Mouse (Mus musculus): Measurements from ENCODE around the gene Mia3. TPM values are rescaled to one million over a fixed set of nuclear protein-coding genes. Genes with fewer than 3 reads are reported as not detected.

Mia3 gene
- polyA plus RNA-seq, 1 experiment from 2014 or later, result 67.3 TPM

DNA sequence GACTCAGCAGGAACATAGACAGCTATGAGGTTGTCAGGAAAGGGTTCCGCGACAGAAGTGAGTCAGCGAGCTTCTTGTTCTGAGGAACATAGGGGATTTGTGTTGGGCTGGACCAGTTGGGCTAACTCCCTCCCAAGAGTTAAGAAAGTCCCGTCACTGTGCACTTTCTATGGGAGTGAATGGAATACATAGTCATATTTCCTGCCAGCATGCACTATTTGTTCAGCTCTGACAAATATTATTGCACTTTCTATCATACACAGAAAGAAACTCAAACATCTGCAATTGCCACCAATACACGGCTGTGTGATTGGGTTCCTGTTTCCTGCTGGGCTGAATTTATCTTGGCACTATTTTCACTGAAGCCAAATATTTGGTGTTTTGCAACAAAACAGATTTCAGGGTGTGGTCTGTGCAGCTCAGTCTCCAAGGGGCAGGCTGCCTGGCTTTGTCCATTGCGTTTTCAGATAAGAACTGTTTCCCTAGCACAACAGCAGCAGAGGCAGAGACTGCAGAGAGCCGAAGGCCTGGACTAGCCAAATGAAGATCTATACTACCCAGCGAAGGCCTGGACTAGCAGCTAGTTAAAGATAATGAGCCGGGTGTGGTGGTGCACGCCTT is 9.1 kb upstream of the Mia3 start:
- H3K4me3 ChIP-seq (ENCODE audit: low read length), result no peak overlapping the region
- no peak overlapping the region for H3K27ac ChIP-seq (ENCODE audit: low read length)
- WGBS, result 78% methylated on average over 10 of the region's 10 CpGs
- 0 out of 2 replicates have a peak, but pooled peaks have one; percentile 13 for ATAC-seq
- no peaks in the 10 kb centered on the region for H3K27me3 ChIP-seq (replicated peaks; ENCODE audit: control insufficient read depth, insufficient read depth, low read length)
- no peak overlapping the region for H3K9ac ChIP-seq (ENCODE audit: low read depth, low read length)
- H3K9me3 ChIP-seq (ENCODE audit: control insufficient read depth, low read length), result 0 out of 2 replicates have a peak, but pooled peaks cover 4% of the 10 kb centered on the region
- H3K36me3 ChIP-seq (ENCODE audit: control insufficient read depth, insufficient read depth, low read length), result no peaks in the 10 kb centered on the region
- no peak overlapping the region for H3K4me2 ChIP-seq (ENCODE audit: low read depth, low read length)
- H3K4me1 ChIP-seq (ENCODE audit: control insufficient read depth, insufficient read depth, low read length), result no peaks in the 10 kb centered on the region

DNA sequence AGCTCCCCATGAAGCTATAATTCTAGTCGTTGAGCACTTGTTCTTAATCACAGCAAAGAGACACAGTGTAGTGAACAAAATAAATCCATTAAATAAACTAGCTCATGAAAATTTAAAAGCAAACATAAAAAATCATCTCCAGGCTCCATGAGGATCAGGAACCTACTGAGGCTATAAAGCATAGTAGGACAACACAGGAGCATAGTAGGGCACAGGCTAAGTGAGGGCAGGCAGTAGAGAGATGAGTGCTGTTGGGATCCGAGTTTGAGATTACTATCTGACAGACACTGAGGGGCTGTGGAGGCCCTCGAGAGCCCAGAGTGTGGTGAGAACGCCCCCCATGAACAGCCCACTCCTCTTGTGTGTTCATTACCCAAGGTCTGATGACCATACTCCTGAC is 7.7 kb upstream of the Mia3 start:
- no peak overlapping the region for H3K4me3 ChIP-seq (ENCODE audit: low read length)
- ATAC-seq, result no peak
- no peaks in the 10 kb centered on the region for H3K36me3 ChIP-seq (ENCODE audit: control insufficient read depth, insufficient read depth, low read length)
- 0 out of 2 replicates have a peak, but pooled peaks cover 4% of the 10 kb centered on the region for H3K9me3 ChIP-seq (ENCODE audit: control insufficient read depth, low read length)
- H3K4me2 ChIP-seq (ENCODE audit: low read depth, low read length), result no peak overlapping the region
- H3K27ac ChIP-seq (ENCODE audit: low read length), result no peak overlapping the region
- H3K27me3 ChIP-seq (replicated peaks; ENCODE audit: control insufficient read depth, insufficient read depth, low read length), result no peaks in the 10 kb centered on the region
- H3K4me1 ChIP-seq (ENCODE audit: control insufficient read depth, insufficient read depth, low read length), result no peaks in the 10 kb centered on the region
- WGBS, result 76% methylated on average over 4 of the region's 4 CpGs
- H3K9ac ChIP-seq (ENCODE audit: low read depth, low read length), result no peak overlapping the region

DNA sequence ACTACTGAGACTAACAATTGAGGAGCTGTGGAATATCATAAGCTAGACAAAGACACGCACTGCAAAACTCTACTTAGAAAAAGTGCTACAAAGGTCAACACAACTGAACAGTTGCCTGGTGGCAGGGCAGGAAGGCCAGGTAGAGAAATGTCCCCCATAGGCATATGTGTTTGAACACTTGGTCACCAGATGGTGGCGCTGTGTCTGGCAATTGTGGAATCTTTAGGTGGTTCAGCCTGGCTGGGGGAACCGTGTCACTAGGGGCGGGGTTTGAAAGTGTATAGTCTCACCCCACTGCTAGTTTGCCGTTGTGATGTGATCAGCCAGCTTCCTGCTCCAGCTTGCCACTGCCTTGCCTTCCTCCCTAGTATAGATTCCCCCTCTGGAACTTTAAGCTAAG is 5.4 kb upstream of the Mia3 start:
- no peaks in the 10 kb centered on the region for H3K27me3 ChIP-seq (replicated peaks; ENCODE audit: control insufficient read depth, insufficient read depth, low read length)
- H3K4me3 ChIP-seq (ENCODE audit: low read length), result no peak overlapping the region
- no peak overlapping the region for H3K4me2 ChIP-seq (ENCODE audit: low read depth, low read length)
- no peak overlapping the region for H3K27ac ChIP-seq (ENCODE audit: low read length)
- whole genome bisulfite sequencing, result 81% methylated on average over 5 of the region's 5 CpGs
- ATAC-seq, result no peak
- H3K9me3 ChIP-seq (ENCODE audit: control insufficient read depth, low read length), result 0 out of 2 replicates have a peak, but pooled peaks cover 4% of the 10 kb centered on the region
- no peaks in the 10 kb centered on the region for H3K36me3 ChIP-seq (ENCODE audit: control insufficient read depth, insufficient read depth, low read length)
- H3K9ac ChIP-seq (ENCODE audit: low read depth, low read length), result no peak overlapping the region
- H3K4me1 ChIP-seq (ENCODE audit: control insufficient read depth, insufficient read depth, low read length), result peaks cover 6% of the 10 kb centered on the region; the same call in 1 of the 2 replicates

DNA sequence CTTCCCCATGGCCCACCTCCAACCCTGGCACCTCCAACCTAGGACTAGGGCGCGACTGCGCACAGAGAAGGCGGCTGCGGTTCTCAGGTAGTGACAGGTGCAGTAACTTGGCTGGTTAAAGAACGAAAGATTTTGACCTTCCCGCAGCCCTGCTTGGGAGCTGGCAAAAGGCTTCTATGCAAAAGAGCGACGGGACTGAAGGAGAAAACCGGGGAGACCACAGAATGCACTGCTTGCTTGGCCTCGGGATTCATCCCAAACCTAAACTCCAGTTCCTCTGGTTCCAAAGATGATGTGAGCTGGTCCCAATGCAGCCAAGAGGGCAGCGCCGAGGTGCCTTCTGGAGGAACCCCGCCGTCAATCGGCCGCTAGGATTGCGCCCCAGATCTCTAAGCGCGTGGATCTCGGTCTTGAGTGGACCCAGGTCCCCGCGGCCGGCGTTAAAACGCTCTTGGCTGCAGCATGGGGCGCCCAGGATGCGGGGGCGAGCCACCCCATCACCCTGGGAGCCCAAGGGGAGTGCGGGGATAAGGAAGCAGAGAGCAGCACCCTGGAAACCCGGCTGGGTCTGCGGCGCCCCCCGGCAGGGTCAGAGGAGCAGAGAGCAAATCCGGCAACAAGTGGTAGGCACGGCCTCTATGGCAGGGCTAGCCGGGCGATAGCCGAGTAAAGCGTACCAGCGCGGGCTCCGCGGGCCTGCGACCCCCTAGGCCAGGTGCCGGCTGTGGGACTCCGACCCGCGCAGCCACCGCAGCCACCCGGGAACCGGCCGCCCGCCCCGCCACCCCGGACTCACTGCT is 552 bp downstream of the Mia3 start:
- H3K4me1 ChIP-seq (ENCODE audit: control insufficient read depth, insufficient read depth, low read length), result peaks cover 19% of the 10 kb centered on the region
- H3K27ac ChIP-seq (ENCODE audit: low read length), result peak overlapping the region; percentile 68
- no peaks in the 10 kb centered on the region for H3K27me3 ChIP-seq (replicated peaks; ENCODE audit: control insufficient read depth, insufficient read depth, low read length)
- H3K4me2 ChIP-seq (ENCODE audit: low read depth, low read length), result peak overlapping the region; percentile 79
- no peaks in the 10 kb centered on the region for H3K9me3 ChIP-seq (ENCODE audit: control insufficient read depth, low read length)
- peak overlapping the region; percentile 88 for H3K9ac ChIP-seq (ENCODE audit: low read depth, low read length)
- peaks cover 3% of the 10 kb centered on the region; the same call in 1 of the 2 replicates for H3K36me3 ChIP-seq (ENCODE audit: control insufficient read depth, insufficient read depth, low read length)
- ATAC-seq, result peak; percentile 72
- WGBS, result 1% methylated on average over 56 of the region's 56 CpGs
- peak overlapping the region; percentile 80 for H3K4me3 ChIP-seq (ENCODE audit: low read length)

DNA sequence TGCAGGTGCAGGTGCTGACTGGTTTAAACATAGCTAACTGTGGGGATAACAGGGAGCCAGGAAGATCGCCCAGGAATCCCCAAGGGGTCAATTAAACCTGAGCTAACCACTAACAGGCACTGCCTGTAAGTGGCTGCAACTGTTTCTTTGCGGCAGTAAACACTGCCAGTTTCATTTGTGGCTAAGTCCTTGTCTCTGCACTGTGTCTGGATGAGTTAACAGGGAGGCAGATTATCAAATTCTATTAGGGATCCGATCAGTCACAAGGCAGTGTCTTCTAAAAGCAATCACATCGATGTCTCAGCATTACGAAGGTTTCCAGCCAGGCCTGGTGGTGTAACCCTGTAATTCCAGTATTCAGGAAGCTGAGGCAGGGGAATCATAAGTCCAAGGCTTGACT is 3.0 kb downstream of the Mia3 start:
- H3K4me2 ChIP-seq (ENCODE audit: low read depth, low read length), result no peak overlapping the region
- 88% methylated on average over 5 of the region's 5 CpGs for WGBS
- ATAC-seq, result no peak
- no peak overlapping the region for H3K9ac ChIP-seq (ENCODE audit: low read depth, low read length)
- peaks cover 5% of the 10 kb centered on the region for H3K36me3 ChIP-seq (ENCODE audit: control insufficient read depth, insufficient read depth, low read length)
- H3K4me3 ChIP-seq (ENCODE audit: low read length), result no peak overlapping the region
- H3K9me3 ChIP-seq (ENCODE audit: control insufficient read depth, low read length), result no peaks in the 10 kb centered on the region
- H3K4me1 ChIP-seq (ENCODE audit: control insufficient read depth, insufficient read depth, low read length), result peaks cover 22% of the 10 kb centered on the region
- no peak overlapping the region for H3K27ac ChIP-seq (ENCODE audit: low read length)
- no peaks in the 10 kb centered on the region for H3K27me3 ChIP-seq (replicated peaks; ENCODE audit: control insufficient read depth, insufficient read depth, low read length)

DNA sequence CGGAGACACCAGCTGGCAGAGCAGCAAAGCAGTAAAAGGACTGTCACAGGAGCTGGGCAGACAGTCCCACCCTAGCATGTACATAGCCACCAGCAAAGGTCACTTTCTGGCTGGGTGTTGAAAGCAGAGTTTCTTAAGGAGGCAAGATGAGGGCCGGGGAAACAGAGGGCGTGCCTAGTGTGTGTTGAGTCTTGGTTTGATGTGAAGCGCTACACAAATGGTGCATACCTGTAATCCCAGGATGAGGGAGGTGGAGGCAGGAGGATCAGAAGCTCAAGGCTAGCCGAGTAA is 5.8 kb downstream of the Mia3 start:
- peaks cover 7% of the 10 kb centered on the region for H3K36me3 ChIP-seq (ENCODE audit: control insufficient read depth, insufficient read depth, low read length)
- 72% methylated on average over 5 of the region's 5 CpGs for WGBS

DNA sequence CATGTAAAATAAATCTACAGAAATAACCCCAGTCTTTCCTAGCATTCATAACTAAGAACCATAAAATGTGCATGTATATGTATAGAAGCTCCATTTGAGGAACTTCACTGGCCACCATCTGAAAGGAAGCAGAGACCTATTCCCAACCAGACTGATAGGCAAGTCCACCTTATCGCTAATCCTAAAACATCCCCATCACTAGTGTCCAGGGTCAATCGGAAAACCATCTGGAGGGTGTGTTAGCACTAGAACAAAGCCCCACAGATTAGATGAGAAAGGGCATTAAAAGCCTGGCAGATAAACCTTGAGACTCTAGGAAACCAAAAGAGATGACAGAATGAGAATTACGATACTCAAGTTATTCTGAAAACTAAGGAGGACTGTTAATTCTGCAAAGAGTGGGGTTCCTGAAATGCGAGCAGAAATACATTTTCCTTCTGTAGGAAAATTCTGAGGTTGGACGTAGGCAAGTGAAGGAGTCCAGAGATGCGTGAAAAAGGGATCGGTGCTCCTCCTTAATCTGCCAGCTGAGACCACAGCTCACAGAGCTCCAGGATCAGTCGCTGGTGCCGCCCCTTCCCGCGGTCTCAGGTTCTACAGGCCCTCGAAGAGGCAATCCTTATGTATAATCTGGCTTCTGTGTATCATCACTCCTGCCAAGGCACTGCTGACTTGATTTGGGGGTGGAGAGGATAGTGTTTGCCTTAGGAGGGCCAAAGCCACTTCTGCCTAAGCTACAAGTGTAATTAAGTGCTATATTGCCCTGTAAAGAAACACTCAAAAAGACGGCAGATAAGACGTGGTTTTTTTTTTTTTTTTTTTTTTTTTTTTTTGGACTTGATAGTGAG is 6.4 kb downstream of the Mia3 start:
- no peaks in the 10 kb centered on the region for H3K27me3 ChIP-seq (replicated peaks; ENCODE audit: control insufficient read depth, insufficient read depth, low read length)
- no peak overlapping the region for H3K4me2 ChIP-seq (ENCODE audit: low read depth, low read length)
- H3K4me1 ChIP-seq (ENCODE audit: control insufficient read depth, insufficient read depth, low read length), result peaks cover 11% of the 10 kb centered on the region
- no peak overlapping the region for H3K4me3 ChIP-seq (ENCODE audit: low read length)
- peaks cover 7% of the 10 kb centered on the region for H3K36me3 ChIP-seq (ENCODE audit: control insufficient read depth, insufficient read depth, low read length)
- no peaks in the 10 kb centered on the region for H3K9me3 ChIP-seq (ENCODE audit: control insufficient read depth, low read length)
- WGBS, result 65% methylated on average over 14 of the region's 14 CpGs
- H3K9ac ChIP-seq (ENCODE audit: low read depth, low read length), result no peak overlapping the region
- ATAC-seq, result peak; percentile 71
- H3K27ac ChIP-seq (ENCODE audit: low read length), result no peak overlapping the region

More for the DNA sequence above, 5.8 kb downstream of the Mia3 start:
- H3K9me3 ChIP-seq (ENCODE audit: control insufficient read depth, low read length), result no peaks in the 10 kb centered on the region
- no peak overlapping the region for H3K27ac ChIP-seq (ENCODE audit: low read length)
- peaks cover 15% of the 10 kb centered on the region for H3K4me1 ChIP-seq (ENCODE audit: control insufficient read depth, insufficient read depth, low read length)
- H3K9ac ChIP-seq (ENCODE audit: low read depth, low read length), result no peak overlapping the region
- no peak overlapping the region for H3K4me2 ChIP-seq (ENCODE audit: low read depth, low read length)
- no peaks in the 10 kb centered on the region for H3K27me3 ChIP-seq (replicated peaks; ENCODE audit: control insufficient read depth, insufficient read depth, low read length)
- H3K4me3 ChIP-seq (ENCODE audit: low read length), result no peak overlapping the region
- peak; percentile 88 for ATAC-seq

DNA sequence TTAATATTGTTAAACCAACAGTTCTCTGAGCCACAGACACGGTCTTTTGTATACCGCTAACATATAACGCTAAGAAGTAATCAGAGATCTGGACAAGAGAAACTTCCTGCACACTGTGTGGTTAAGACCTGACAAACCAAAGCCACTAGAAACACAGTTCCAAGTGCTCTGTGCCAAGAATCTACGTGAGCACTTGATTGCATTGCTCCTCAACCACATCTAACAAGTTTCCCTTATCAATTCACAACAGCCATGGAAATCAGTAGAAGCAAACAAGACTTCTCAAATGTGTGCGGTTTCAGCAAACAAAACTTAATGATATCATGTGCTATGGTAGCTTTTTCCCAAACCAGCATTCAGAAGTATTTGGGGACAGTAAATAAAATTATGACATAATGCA is 7.1 kb downstream of the Mia3 start:
- Histone ChIP-seq H3K4me3 (ENCODE audit: low read length) (no peak overlapping the region), H3K36me3 (ENCODE audit: control insufficient read depth, insufficient read depth, low read length) (peaks cover 9% of the 10 kb centered on the region), H3K9ac (ENCODE audit: low read depth, low read length) (no peak overlapping the region), H3K27me3 (replicated peaks; ENCODE audit: control insufficient read depth, insufficient read depth, low read length) (no peaks in the 10 kb centered on the region), H3K27ac (ENCODE audit: low read length) (no peak overlapping the region), H3K4me1 (ENCODE audit: control insufficient read depth, insufficient read depth, low read length) (peaks cover 5% of the 10 kb centered on the region; the same call in 1 of the 2 replicates), H3K9me3 (ENCODE audit: control insufficient read depth, low read length) (no peaks in the 10 kb centered on the region), H3K4me2 (ENCODE audit: low read depth, low read length) (no peak overlapping the region)
- no peak for ATAC-seq
- WGBS, result 80% methylated on average over 5 of the region's 5 CpGs

DNA sequence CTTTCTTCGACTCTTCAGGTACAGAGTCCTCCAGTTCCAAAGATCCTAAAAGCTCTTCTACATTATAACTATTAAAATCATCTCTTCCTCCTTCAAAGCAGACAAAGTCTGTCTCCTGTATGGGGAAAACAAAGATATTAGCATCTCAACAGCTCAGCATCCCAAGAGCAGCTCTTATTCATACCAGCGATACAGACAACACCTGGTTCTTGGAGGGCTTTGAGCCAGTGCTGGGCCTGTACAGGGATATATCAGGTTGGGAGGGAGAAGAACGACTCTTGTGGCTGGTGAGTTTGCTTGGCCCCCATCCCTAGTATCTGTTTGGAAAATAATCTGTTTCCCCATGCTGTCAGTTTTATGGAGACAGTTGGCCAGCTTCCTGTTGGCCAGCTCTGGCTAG is 10.5 kb downstream of the Mia3 start:
- ATAC-seq, result no peak
- H3K27me3 ChIP-seq (replicated peaks; ENCODE audit: control insufficient read depth, insufficient read depth, low read length), result no peaks in the 10 kb centered on the region

More for the DNA sequence above, 10.5 kb downstream of the Mia3 start:
- no peak overlapping the region for H3K4me3 ChIP-seq (ENCODE audit: low read length)
- peaks cover 18% of the 10 kb centered on the region for H3K36me3 ChIP-seq (ENCODE audit: control insufficient read depth, insufficient read depth, low read length)
- no peak overlapping the region for H3K9ac ChIP-seq (ENCODE audit: low read depth, low read length)
- H3K4me2 ChIP-seq (ENCODE audit: low read depth, low read length), result no peak overlapping the region
- H3K4me1 ChIP-seq (ENCODE audit: control insufficient read depth, insufficient read depth, low read length), result peaks cover 4% of the 10 kb centered on the region; the same call in 1 of the 2 replicates
- 86% methylated on average over 3 of the region's 3 CpGs for WGBS
- no peaks in the 10 kb centered on the region for H3K9me3 ChIP-seq (ENCODE audit: control insufficient read depth, low read length)
- no peak overlapping the region for H3K27ac ChIP-seq (ENCODE audit: low read length)

Measured in intestine, embryonic 16.5 days (tissue).